In genomic region chr2:10791233-10791632, GRCm38 (mm10) we compare ENCODE assay signal across 11 mouse cellular contexts.
"Had no signal": no experiment of that assay in that cellular context is flagged by ENCODE, and none has a peak within 500 bp of the region (broad histone marks: within the 10 kb centered on the region; RNA-seq: fewer than 3 reads in every experiment).

No protein-coding gene starts in this region.

- DNase-seq: retina, postnatal 1 day; right cerebral cortex, postnatal 14 days; right cerebral cortex, postnatal 25 days; right cerebral cortex, postnatal 4 days; spleen, adult 18-20 months; thymus, adult 18-20 months; thymus, adult 2 months; thymus, postnatal 14 days; thymus, postnatal 25 days; thymus, postnatal 36 days; thymus, postnatal 4 days had no signal
